Mouse (Mus musculus): ENCODE measurements around the gene Ubash3b. TPM values are rescaled to one million over a fixed set of nuclear protein-coding genes. Genes with fewer than 3 reads are reported as not detected.

The Ubash3b gene
- polyA plus RNA-seq, 1 experiment from 2014 or later, result 5.2 TPM

DNA sequence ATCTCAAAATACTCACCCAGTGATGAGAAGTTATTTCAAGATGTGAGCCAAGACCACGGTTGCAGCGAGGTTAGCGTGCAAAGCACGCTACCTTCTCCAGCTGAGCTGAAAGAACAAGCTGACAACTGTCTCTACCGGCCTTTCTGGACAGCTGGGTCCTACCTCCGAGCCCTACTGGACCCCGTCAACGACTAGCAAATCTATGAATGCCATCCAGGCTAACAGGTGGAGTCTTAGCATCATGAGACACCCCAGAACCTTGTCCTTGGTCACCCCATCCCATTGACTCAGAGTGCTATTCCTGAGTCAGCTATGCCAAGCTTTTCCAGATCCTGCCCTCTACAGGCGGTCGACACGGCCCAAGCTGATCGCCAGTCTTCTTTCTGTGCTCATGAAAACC is 69.5 kb downstream of the Ubash3b start:
- Histone ChIP-seq H3K36me3 (ENCODE audit: control insufficient read depth, insufficient read depth, low read length) (no peaks in the 10 kb centered on the region), H3K9ac (ENCODE audit: low read length) (no peak overlapping the region), H3K27me3 (ENCODE audit: control insufficient read depth, insufficient read depth, low read depth, low read length) (no peaks in the 10 kb centered on the region), H3K4me2 (ENCODE audit: low read depth, low read length) (no peak overlapping the region), H3K9me3 (ENCODE audit: control insufficient read depth, low read length) (no peaks in the 10 kb centered on the region), H3K27ac (ENCODE audit: low read length) (no peak overlapping the region), H3K4me1 (replicated peaks; ENCODE audit: control insufficient read depth, insufficient read depth, low read length) (peaks cover 4% of the 10 kb centered on the region), H3K4me3 (ENCODE audit: low read length) (no peak overlapping the region)
- no peak for ATAC-seq (ENCODE audit: low read depth)
- WGBS, result 91% methylated on average over 12 of the region's 12 CpGs

DNA sequence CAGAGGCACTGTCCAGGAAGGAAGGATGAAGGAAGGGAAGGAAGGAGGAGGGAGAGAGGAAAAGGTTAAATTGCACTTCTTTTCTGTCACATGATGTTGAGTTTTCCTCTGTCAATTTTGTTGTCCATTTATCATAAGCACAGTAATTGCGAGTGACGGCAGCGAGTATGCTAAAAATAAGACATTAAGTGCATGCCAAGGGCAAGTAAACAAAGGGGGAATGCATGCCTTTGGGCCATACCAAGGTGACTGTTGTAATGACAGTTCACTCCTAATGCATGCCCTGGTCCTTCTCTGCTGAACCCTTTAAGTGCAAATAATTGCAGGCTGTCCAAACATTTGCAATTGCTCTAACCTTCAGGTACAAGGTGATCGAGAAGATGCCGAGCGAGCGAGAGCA is 70.3 kb downstream of the Ubash3b start:
- peaks cover 4% of the 10 kb centered on the region for H3K4me1 ChIP-seq (replicated peaks; ENCODE audit: control insufficient read depth, insufficient read depth, low read length)
- no peak for ATAC-seq (ENCODE audit: low read depth)
- no peak overlapping the region for H3K4me3 ChIP-seq (ENCODE audit: low read length)
- no peaks in the 10 kb centered on the region for H3K27me3 ChIP-seq (ENCODE audit: control insufficient read depth, insufficient read depth, low read depth, low read length)
- H3K4me2 ChIP-seq (ENCODE audit: low read depth, low read length), result no peak overlapping the region
- WGBS, result 21% methylated on average over 7 of the region's 7 CpGs
- no peaks in the 10 kb centered on the region for H3K9me3 ChIP-seq (ENCODE audit: control insufficient read depth, low read length)
- H3K27ac ChIP-seq (ENCODE audit: low read length), result no peak overlapping the region
- H3K9ac ChIP-seq (ENCODE audit: low read length), result no peak overlapping the region
- H3K36me3 ChIP-seq (ENCODE audit: control insufficient read depth, insufficient read depth, low read length), result no peaks in the 10 kb centered on the region

DNA sequence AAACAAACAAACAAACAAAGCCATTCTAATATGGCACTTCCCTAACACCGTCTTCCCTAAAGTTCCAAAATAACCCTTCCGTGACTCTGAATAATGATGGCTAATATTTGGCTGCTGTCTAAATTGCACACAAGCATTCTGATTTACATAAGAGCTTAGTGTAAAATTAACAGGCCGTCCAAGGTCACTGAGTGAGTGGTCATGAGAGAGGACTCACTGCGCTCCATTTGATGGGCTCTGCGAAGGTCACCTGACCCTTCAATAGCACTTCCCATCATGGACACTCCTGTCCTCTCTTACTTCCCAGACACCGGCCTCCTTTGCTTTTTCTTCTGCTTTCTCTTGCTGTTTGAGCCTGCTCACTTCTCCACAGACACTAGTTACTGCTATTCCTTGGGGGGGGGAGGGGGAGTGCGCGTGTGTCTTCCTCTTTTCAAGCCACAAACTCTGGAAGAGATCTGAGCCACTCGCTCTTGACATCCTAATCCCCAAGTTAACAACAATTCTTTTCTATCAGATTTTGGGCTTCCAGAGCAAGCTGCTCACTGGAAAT is 73.6 kb downstream of the Ubash3b start:
- Histone ChIP-seq H3K9ac (ENCODE audit: low read length) (no peak overlapping the region), H3K27ac (ENCODE audit: low read length) (no peak overlapping the region), H3K4me2 (ENCODE audit: low read depth, low read length) (no peak overlapping the region), H3K9me3 (ENCODE audit: control insufficient read depth, low read length) (no peaks in the 10 kb centered on the region), H3K4me1 (replicated peaks; ENCODE audit: control insufficient read depth, insufficient read depth, low read length) (peaks cover 18% of the 10 kb centered on the region), H3K4me3 (ENCODE audit: low read length) (no peak overlapping the region), H3K27me3 (ENCODE audit: control insufficient read depth, insufficient read depth, low read depth, low read length) (no peaks in the 10 kb centered on the region), H3K36me3 (ENCODE audit: control insufficient read depth, insufficient read depth, low read length) (no peaks in the 10 kb centered on the region)
- WGBS, result 57% methylated on average over 9 of the region's 9 CpGs
- ATAC-seq (ENCODE audit: low read depth), result no peak

DNA sequence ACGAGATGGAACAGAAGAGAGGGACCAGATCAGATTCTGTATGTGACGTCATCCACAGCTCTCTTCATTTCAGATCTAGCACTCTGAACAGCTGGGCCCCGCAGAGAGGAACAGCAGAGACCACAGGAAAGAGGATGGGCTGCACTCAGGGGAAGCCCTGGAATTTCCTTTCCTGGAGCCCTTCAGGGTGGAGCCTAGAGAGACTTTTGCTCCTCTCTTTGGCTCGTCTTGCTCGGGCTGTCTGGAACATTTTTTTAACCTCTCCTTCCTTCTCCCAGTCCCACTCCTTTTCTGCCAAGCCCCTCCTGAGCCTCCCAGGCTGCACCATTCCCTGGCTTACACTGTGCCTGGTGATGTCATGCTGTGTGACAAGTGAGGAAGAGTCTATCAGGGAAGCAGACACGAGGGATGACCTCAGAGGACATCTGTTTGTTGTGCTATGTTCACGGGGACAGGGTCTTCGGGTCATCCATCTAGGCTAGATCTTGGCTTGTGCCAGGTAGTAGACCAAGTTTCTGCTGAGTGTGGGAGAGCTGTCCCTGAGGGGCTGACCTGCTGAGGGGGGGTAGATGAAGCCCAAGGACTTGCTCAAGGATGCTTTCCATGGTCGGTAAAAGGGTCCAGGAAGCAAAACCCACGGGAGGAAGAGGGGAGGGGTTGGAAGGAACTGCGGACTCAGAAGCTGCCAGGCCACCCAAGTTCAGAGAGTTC is 77.2 kb downstream of the Ubash3b start:
- no peak overlapping the region for H3K27ac ChIP-seq (ENCODE audit: low read length)
- H3K4me2 ChIP-seq (ENCODE audit: low read depth, low read length), result peak overlapping the region; percentile 1; the same call in 1 of the 2 replicates
- H3K27me3 ChIP-seq (ENCODE audit: control insufficient read depth, insufficient read depth, low read depth, low read length), result no peaks in the 10 kb centered on the region
- no peak overlapping the region for H3K4me3 ChIP-seq (ENCODE audit: low read length)
- ATAC-seq (ENCODE audit: low read depth), result peak; percentile 79
- no peaks in the 10 kb centered on the region for H3K9me3 ChIP-seq (ENCODE audit: control insufficient read depth, low read length)
- no peaks in the 10 kb centered on the region for H3K36me3 ChIP-seq (ENCODE audit: control insufficient read depth, insufficient read depth, low read length)
- WGBS, result 16% methylated on average over 11 of the region's 11 CpGs
- peaks cover 15% of the 10 kb centered on the region for H3K4me1 ChIP-seq (replicated peaks; ENCODE audit: control insufficient read depth, insufficient read depth, low read length)
- 0 out of 2 replicates have a peak overlapping the region, but pooled peaks have one; percentile 3 for H3K9ac ChIP-seq (ENCODE audit: low read length)

DNA sequence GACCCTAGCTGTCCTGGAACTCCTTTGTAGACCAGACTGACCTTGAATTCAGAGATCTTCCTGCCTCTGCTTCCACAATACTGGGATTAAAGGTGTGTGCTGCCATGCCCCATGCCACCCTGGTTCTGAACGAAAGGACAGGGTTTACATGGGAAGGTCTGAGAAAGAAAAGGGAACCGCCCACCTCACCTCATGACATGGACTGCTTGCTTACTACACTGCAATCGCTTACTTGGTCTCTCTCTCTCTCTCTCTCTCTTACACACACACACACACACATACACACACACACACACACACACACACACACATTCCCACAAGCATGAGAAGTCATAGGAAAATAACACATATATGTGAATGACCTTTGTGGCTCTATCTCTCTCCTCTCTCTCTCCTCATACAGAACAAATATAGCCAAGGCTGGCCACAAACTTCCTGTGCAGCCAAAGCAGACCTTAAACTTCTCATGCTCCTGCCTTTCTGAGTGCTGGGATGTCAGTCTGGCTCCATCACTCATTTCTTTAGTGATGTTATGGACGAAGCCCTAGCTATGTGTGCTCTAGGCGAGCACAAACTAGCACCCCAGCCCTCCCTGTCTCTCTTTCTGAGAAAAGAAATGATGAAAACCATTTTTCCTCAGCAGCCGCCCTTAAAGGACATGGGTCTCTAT is 78.0 kb downstream of the Ubash3b start:
- Histone ChIP-seq H3K36me3 (ENCODE audit: control insufficient read depth, insufficient read depth, low read length) (no peaks in the 10 kb centered on the region), H3K4me1 (replicated peaks; ENCODE audit: control insufficient read depth, insufficient read depth, low read length) (peaks cover 15% of the 10 kb centered on the region), H3K27ac (ENCODE audit: low read length) (no peak overlapping the region), H3K9ac (ENCODE audit: low read length) (no peak overlapping the region), H3K4me3 (ENCODE audit: low read length) (no peak overlapping the region), H3K9me3 (ENCODE audit: control insufficient read depth, low read length) (no peaks in the 10 kb centered on the region), H3K4me2 (ENCODE audit: low read depth, low read length) (no peak overlapping the region), H3K27me3 (ENCODE audit: control insufficient read depth, insufficient read depth, low read depth, low read length) (no peaks in the 10 kb centered on the region)
- ATAC-seq (ENCODE audit: low read depth), result no peak
- WGBS, result 69% methylated on average over 6 of the region's 6 CpGs

DNA sequence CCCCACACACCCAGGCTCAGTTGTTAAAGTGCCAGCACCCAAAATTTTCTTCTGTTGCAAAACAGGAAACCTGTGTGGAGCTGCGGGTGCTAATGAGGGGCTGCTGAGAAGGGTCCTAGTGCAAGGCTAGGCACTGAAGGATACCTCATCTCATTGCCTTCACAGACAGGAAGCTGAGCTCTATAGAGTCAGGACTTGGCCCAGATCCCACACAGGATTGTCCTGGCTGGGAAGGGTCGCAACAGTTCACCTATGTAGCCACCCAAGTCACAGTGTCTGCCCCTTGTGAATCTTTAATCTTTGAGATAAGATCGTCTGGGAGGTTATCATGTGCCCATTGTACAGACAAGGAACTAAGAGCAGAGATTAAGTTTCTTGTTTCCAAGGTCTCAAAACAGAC is 78.6 kb downstream of the Ubash3b start:
- Histone ChIP-seq H3K9me3 (ENCODE audit: control insufficient read depth, low read length) (no peaks in the 10 kb centered on the region), H3K4me3 (ENCODE audit: low read length) (no peak overlapping the region), H3K4me2 (ENCODE audit: low read depth, low read length) (no peak overlapping the region), H3K27me3 (ENCODE audit: control insufficient read depth, insufficient read depth, low read depth, low read length) (no peaks in the 10 kb centered on the region), H3K9ac (ENCODE audit: low read length) (no peak overlapping the region), H3K27ac (ENCODE audit: low read length) (no peak overlapping the region), H3K36me3 (ENCODE audit: control insufficient read depth, insufficient read depth, low read length) (no peaks in the 10 kb centered on the region), H3K4me1 (replicated peaks; ENCODE audit: control insufficient read depth, insufficient read depth, low read length) (peaks cover 15% of the 10 kb centered on the region)
- no peak for ATAC-seq (ENCODE audit: low read depth)
- 77% methylated on average over 3 of the region's 3 CpGs for WGBS

DNA sequence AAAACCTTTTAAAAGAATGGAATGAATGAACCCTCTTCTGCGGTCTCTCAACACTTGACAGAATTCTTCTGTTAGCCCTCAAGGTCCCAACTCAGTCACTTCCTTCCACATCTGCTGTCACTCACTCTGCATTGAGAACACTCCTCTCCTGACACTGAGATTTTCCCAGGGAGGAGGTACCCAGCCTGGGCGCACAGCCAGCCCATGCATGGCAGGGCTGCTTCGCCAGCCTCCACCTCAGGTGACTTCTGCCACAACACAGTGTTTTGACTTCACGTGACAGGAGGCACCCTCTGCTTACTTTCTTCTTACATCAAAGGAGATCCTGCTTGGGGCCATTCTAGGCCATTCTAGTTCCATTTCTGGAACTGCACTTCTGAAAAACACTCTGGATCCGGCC is 80.6 kb downstream of the Ubash3b start:
- H3K9ac ChIP-seq (ENCODE audit: low read length), result no peak overlapping the region
- H3K4me3 ChIP-seq (ENCODE audit: low read length), result no peak overlapping the region
- no peak overlapping the region for H3K27ac ChIP-seq (ENCODE audit: low read length)
- H3K36me3 ChIP-seq (ENCODE audit: control insufficient read depth, insufficient read depth, low read length), result no peaks in the 10 kb centered on the region
- H3K4me2 ChIP-seq (ENCODE audit: low read depth, low read length), result no peak overlapping the region
- H3K27me3 ChIP-seq (ENCODE audit: control insufficient read depth, insufficient read depth, low read depth, low read length), result no peaks in the 10 kb centered on the region
- peaks cover 15% of the 10 kb centered on the region for H3K4me1 ChIP-seq (replicated peaks; ENCODE audit: control insufficient read depth, insufficient read depth, low read length)
- no peak for ATAC-seq (ENCODE audit: low read depth)
- no peaks in the 10 kb centered on the region for H3K9me3 ChIP-seq (ENCODE audit: control insufficient read depth, low read length)
- 67% methylated on average over 5 of the region's 5 CpGs for WGBS

DNA sequence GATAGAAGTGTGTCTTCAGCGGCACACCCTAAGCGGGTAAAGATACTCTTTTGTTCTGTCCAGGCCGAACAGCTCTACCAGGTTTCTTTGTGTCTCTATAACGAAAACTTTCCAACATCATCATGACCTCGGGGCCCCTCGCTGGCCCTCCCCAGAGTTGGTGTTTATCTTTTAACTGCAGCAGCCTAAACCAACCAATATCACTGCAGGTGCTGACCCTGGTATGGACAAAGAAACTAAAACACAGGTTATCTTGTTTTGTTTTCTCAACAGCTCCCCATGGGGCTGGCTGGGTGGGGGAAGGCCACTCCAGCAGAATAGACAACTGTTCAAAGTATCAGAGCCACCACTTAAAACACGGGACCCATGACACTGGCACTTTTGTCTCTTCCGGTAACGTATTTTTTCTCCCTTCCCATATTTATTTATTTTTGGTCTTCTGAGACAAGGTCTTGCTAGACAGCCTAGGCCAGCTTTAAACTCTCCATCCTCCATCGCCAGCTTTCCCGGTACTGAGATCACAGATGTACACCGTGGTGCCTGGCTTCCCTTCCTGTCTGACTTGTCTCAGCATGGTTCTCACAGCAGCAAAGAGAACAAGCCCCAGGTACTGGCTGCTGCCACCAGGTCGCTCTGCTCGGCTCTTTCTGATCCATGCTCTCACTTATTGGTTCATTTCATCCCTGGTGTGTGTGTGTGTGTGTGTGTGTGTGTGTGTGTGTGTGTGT is 81.9 kb downstream of the Ubash3b start:
- H3K4me3 ChIP-seq (ENCODE audit: low read length), result no peak overlapping the region
- H3K9me3 ChIP-seq (ENCODE audit: control insufficient read depth, low read length), result no peaks in the 10 kb centered on the region
- ATAC-seq (ENCODE audit: low read depth), result no peak
- 39% methylated on average over 14 of the region's 14 CpGs for WGBS
- no peak overlapping the region for H3K9ac ChIP-seq (ENCODE audit: low read length)
- no peak overlapping the region for H3K4me2 ChIP-seq (ENCODE audit: low read depth, low read length)
- H3K27ac ChIP-seq (ENCODE audit: low read length), result no peak overlapping the region
- H3K36me3 ChIP-seq (ENCODE audit: control insufficient read depth, insufficient read depth, low read length), result no peaks in the 10 kb centered on the region
- peaks cover 10% of the 10 kb centered on the region for H3K4me1 ChIP-seq (replicated peaks; ENCODE audit: control insufficient read depth, insufficient read depth, low read length)
- H3K27me3 ChIP-seq (ENCODE audit: control insufficient read depth, insufficient read depth, low read depth, low read length), result no peaks in the 10 kb centered on the region

DNA sequence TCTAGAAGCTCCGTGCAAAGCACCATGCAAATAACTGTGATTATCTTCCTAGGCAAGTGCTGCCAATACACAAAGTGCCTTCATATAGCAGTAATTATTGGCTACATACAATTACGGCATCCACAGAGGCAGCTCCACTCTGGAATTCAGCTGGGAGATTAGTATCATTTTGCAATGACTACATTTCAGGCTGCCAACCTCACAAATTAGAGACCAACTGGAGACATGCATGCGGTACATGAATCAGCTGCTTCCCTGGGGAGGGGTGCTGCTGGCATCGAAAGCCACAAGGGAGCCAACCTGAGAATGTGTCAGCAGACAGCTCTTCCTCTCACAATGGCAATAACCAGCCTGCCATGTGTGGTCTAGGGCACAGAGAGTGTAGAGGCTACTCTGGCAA is 83.3 kb downstream of the Ubash3b start:
- H3K4me1 ChIP-seq (replicated peaks; ENCODE audit: control insufficient read depth, insufficient read depth, low read length), result no peaks in the 10 kb centered on the region
- no peak overlapping the region for H3K4me2 ChIP-seq (ENCODE audit: low read depth, low read length)
- WGBS, result 80% methylated on average over 4 of the region's 4 CpGs
- H3K27ac ChIP-seq (ENCODE audit: low read length), result no peak overlapping the region
- no peak for ATAC-seq (ENCODE audit: low read depth)
- H3K27me3 ChIP-seq (ENCODE audit: control insufficient read depth, insufficient read depth, low read depth, low read length), result no peaks in the 10 kb centered on the region
- H3K9me3 ChIP-seq (ENCODE audit: control insufficient read depth, low read length), result no peaks in the 10 kb centered on the region
- H3K36me3 ChIP-seq (ENCODE audit: control insufficient read depth, insufficient read depth, low read length), result no peaks in the 10 kb centered on the region
- H3K9ac ChIP-seq (ENCODE audit: low read length), result no peak overlapping the region
- H3K4me3 ChIP-seq (ENCODE audit: low read length), result no peak overlapping the region

Measured in lung, embryonic 16.5 days (tissue).